Mouse (Mus musculus) hindbrain, embryonic 11.5 days (tissue): ENCODE results near the gene Alox12e. TPM values are rescaled to one million over a fixed set of nuclear protein-coding genes. Genes with fewer than 3 reads are reported as not detected.

Experiments used
- ATAC-seq: fragments of 200-750 bp; cut with Nextera tagmentation; 2 replicates; pipeline ENCODE4 v1.8.0; 2017; ENCODE audit warnings: mild to moderate bottlenecking, moderate TSS enrichment, moderate library complexity; ENCODE audit not compliant: low FRiP score
- DNase-seq: peaks from one replicate; pipeline ENCODE4 v3.0.0-alpha.2; 2015; ENCODE audit warnings: low spot score
- H3K27ac ChIP-seq: fragments of 300-500 bp; sonication (generic); 2 replicates; pipeline ENCODE4 v1.5.1; 2014; ENCODE audit warnings: mild to moderate bottlenecking, low read depth, low read length
- H3K27me3 ChIP-seq: fragments of 300-500 bp; sonication (generic); 2 replicates; pipeline ENCODE4 v1.6.1; 2014; ENCODE audit warnings: mild to moderate bottlenecking, low read length, moderate library complexity, mixed read lengths; ENCODE audit not compliant: control insufficient read depth, insufficient read depth
- H3K36me3 ChIP-seq: fragments of 300-500 bp; sonication (generic); 2 replicates; pipeline ENCODE4 v1.6.1; 2014; ENCODE audit warnings: mild to moderate bottlenecking, low read length, moderate library complexity, mixed read lengths; ENCODE audit not compliant: control insufficient read depth, insufficient read depth
- H3K4me1 ChIP-seq: fragments of 300-500 bp; sonication (generic); replicated peaks from 2 replicates; pipeline ENCODE4 v1.6.1; 2014; ENCODE audit warnings: low read length, mixed read lengths; ENCODE audit not compliant: control insufficient read depth, insufficient read depth
- H3K4me2 ChIP-seq: fragments of 300-500 bp; sonication (generic); replicated peaks from 2 replicates; pipeline ENCODE4 v1.6.1; 2014; ENCODE audit warnings: mild to moderate bottlenecking, low read depth, low read length
- H3K4me3 ChIP-seq: fragments of 300-500 bp; sonication (generic); 2 replicates; pipeline ENCODE4 v1.5.1; 2014; ENCODE audit warnings: low read depth, low read length
- H3K9ac ChIP-seq: fragments of 300-500 bp; sonication (generic); 2 replicates; pipeline ENCODE4 v1.6.1; 2014; ENCODE audit warnings: low read depth, low read length
- H3K9me3 ChIP-seq: fragments of 300-500 bp; sonication (generic); 2 replicates; pipeline ENCODE4 v1.6.1; 2016; ENCODE audit warnings: low read length; ENCODE audit not compliant: control insufficient read depth
- WGBS: fragments of 180-500 bp; shearing (Covaris S2); extraction: QIAGEN DNeasy Blood & Tissue Kit; methylation state at CpG from one replicate; pipeline ENCODE4 v1.1.7; 2014; 5-methylcytosine and 5-hydroxymethylcytosine counted together
- polyA plus RNA-seq: library from polyadenylated mRNA; unstranded; fragments of >200 nt; fragmentation: Nextera tagmentation; extraction: Ambion mirVana; gene quantifications from 2 replicates; pipeline ENCODE4 v1.2.1, GENCODE M21; 2014

Gene Alox12e
- polyA plus RNA-seq, 1 experiment from 2014 or later = not detected

- no peaks in the 10 kb centered on the region for H3K4me1 ChIP-seq
- no peak overlapping the region for H3K4me3 ChIP-seq
- no peak overlapping the region for H3K27ac ChIP-seq
- ATAC-seq (no peak), DNase-seq (peak; percentile 71)
- H3K9ac ChIP-seq = no peak overlapping the region
- WGBS = 36% methylated on average over 4 of the region's 4 CpGs
- H3K9me3 ChIP-seq = no peaks in the 10 kb centered on the region
- H3K27me3 ChIP-seq = no peaks in the 10 kb centered on the region
- H3K36me3 ChIP-seq = no peaks in the 10 kb centered on the region
- H3K4me2 ChIP-seq = no peak overlapping the region
These were observed 12.0 kb upstream of the Alox12e start for GRCm38 (mm10) chr11:70334477-70334876.

- DNase-seq (no peak), ATAC-seq (no peak)
- Histone ChIP-seq H3K4me1 (no peaks in the 10 kb centered on the region), H3K9me3 (no peaks in the 10 kb centered on the region), H3K27me3 (peaks cover 19% of the 10 kb centered on the region), H3K9ac (no peak overlapping the region), H3K4me3 (no peak overlapping the region), H3K4me2 (no peak overlapping the region), H3K36me3 (no peaks in the 10 kb centered on the region), H3K27ac (no peak overlapping the region)
- WGBS = 85% methylated on average over 8 of the region's 8 CpGs
These were observed 2.3 kb upstream of the Alox12e start for GRCm38 (mm10) chr11:70324726-70325125.

- Histone ChIP-seq H3K4me1 (no peaks in the 10 kb centered on the region), H3K4me3 (no peak overlapping the region; the same call in 1 of the 2 replicates), H3K9ac (no peak overlapping the region), H3K9me3 (no peaks in the 10 kb centered on the region), H3K27ac (no peak overlapping the region), H3K36me3 (no peaks in the 10 kb centered on the region), H3K4me2 (no peak overlapping the region), H3K27me3 (peaks cover 21% of the 10 kb centered on the region)
- no peak for ATAC-seq
- DNase-seq = peak; percentile 77
- 2% methylated on average over 15 of the region's 15 CpGs for WGBS
These were observed 764 bp downstream of the Alox12e start for GRCm38 (mm10) chr11:70321664-70322063.

DNA sequence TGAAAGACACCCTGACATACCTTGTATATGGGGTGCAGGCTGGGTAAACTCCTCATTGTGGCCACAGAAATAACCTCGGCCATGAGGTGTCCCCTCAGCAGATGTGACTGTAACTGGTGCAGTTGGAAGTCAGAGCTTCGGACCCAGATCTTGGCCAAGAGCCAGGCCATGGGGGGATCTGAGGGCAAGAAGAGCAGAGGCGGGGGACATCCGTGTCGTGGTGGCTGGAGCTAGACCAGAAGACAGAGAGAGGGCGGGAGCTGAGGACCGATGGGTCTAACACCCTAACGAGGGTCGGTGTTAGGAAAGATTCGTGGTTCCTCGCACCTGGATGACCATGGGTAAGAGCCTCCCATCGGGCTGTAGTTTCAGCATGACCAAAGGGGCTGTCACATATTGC lies 2.8 kb downstream of the Alox12e start:
- H3K36me3 ChIP-seq = no peaks in the 10 kb centered on the region
- peaks cover 21% of the 10 kb centered on the region for H3K27me3 ChIP-seq
- no peak for DNase-seq
- H3K9ac ChIP-seq = no peak overlapping the region
- H3K4me1 ChIP-seq = no peaks in the 10 kb centered on the region
- no peak for ATAC-seq
- no peak overlapping the region for H3K4me2 ChIP-seq
- H3K9me3 ChIP-seq = no peaks in the 10 kb centered on the region
- no peak overlapping the region for H3K27ac ChIP-seq
- H3K4me3 ChIP-seq = no peak overlapping the region
- 84% methylated on average over 12 of the region's 12 CpGs for WGBS

GRCm38 (mm10) chr11:70313833-70314232 lies 8.6 kb downstream of the Alox12e start:
- no peaks in the 10 kb centered on the region for H3K36me3 ChIP-seq
- WGBS = 48% methylated on average over 7 of the region's 7 CpGs
- H3K27ac ChIP-seq = no peak overlapping the region
- H3K27me3 ChIP-seq = no peaks in the 10 kb centered on the region
- H3K9ac ChIP-seq = no peak overlapping the region
- no peak overlapping the region for H3K4me3 ChIP-seq
- DNase-seq (peak; percentile 14), ATAC-seq (no peak)
- H3K4me1 ChIP-seq = no peaks in the 10 kb centered on the region
- H3K9me3 ChIP-seq = no peaks in the 10 kb centered on the region
- no peak overlapping the region for H3K4me2 ChIP-seq

GRCm38 (mm10) chr11:70309341-70309740 lies 13.1 kb downstream of the Alox12e start:
- H3K27ac ChIP-seq = no peak overlapping the region
- ATAC-seq (no peak), DNase-seq (peak; percentile 58)
- H3K4me1 ChIP-seq = no peaks in the 10 kb centered on the region
- no peak overlapping the region for H3K4me3 ChIP-seq
- WGBS = 30% methylated on average over 9 of the region's 9 CpGs
- H3K27me3 ChIP-seq = no peaks in the 10 kb centered on the region
- H3K4me2 ChIP-seq = no peak overlapping the region
- H3K9me3 ChIP-seq = no peaks in the 10 kb centered on the region
- no peaks in the 10 kb centered on the region for H3K36me3 ChIP-seq
- no peak overlapping the region for H3K9ac ChIP-seq

DNA sequence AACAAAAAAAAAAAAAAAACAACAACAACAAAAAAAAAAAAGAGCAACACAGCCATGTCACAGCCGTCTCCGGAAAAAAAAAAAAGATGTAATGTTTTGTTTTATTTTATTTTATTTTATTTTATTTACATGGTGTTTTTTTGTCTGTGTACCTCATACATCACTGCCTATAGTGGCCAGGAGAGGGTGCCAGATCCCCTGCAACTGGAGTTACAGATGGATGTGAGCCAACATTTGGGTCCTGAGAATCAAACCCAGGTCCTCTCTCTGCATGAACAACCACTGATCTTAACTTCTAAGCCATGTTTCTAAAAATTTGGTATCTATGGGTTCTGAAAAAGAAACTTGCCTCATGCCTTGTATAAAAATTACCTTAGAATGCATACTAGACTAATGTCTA lies 14.1 kb downstream of the Alox12e start:
- Histone ChIP-seq H3K27me3 (no peaks in the 10 kb centered on the region), H3K4me3 (no peak overlapping the region), H3K9ac (no peak overlapping the region), H3K4me2 (no peak overlapping the region), H3K9me3 (no peaks in the 10 kb centered on the region), H3K36me3 (no peaks in the 10 kb centered on the region), H3K4me1 (no peaks in the 10 kb centered on the region), H3K27ac (no peak overlapping the region)
- ATAC-seq (no peak), DNase-seq (no peak)
- 81% methylated on average over 2 of the region's 2 CpGs for WGBS

DNA sequence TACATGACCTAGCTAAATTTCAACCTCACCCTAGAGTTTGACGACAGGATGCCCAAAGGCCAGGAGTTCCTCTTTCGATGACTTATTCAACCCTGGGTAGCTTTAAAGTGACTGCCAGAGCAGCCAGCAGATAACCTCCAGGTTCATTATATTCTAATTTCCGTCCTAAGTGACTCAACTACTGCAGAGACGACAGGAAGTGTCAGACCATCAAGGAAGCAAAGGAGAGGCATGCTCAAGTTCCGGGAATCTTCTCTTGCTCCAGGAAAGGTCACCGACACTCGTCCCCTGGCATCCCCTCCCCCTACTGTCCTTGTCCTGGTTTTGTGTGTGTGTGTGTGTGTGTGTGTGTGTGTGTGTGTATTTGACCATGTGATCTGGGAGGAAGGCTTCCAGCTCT lies 16.3 kb downstream of the Alox12e start:
- H3K4me2 ChIP-seq = no peak overlapping the region

GRCm38 (mm10) chr11:70302293-70302692 lies 20.1 kb downstream of the Alox12e start:
- Histone ChIP-seq H3K4me1 (no peaks in the 10 kb centered on the region), H3K36me3 (no peaks in the 10 kb centered on the region), H3K27ac (no peak overlapping the region), H3K27me3 (no peaks in the 10 kb centered on the region), H3K4me3 (no peak overlapping the region), H3K9ac (no peak overlapping the region), H3K9me3 (no peaks in the 10 kb centered on the region), H3K4me2 (no peak overlapping the region)
- DNase-seq = no peak
- no peak for ATAC-seq
- WGBS = 77% methylated on average over 4 of the region's 4 CpGs

More for the DNA sequence above, 16.3 kb downstream of the Alox12e start:
- H3K36me3 ChIP-seq = no peaks in the 10 kb centered on the region
- H3K27me3 ChIP-seq = no peaks in the 10 kb centered on the region
- 66% methylated on average over 7 of the region's 7 CpGs for WGBS
- H3K4me1 ChIP-seq = no peaks in the 10 kb centered on the region
- DNase-seq (no peak), ATAC-seq (no peak)
- no peaks in the 10 kb centered on the region for H3K9me3 ChIP-seq
- H3K27ac ChIP-seq = no peak overlapping the region
- H3K4me3 ChIP-seq = no peak overlapping the region
- no peak overlapping the region for H3K9ac ChIP-seq
